Mouse (Mus musculus): Measurements from ENCODE around the gene Bmpr1b.

GRCm38 (mm10) chr3:141809581-141809980 is 359.6 kb downstream of the Bmpr1b start:
- TF ChIP-seq CTCF (IDR thresholded peaks at IDR 0.05; ENCODE audit: borderline replicate concordance, insufficient read depth, low read depth, low read length), result no peak
- no peak for TF ChIP-seq POLR2A (IDR thresholded peaks at IDR 0.05; ENCODE audit: borderline replicate concordance, insufficient read depth, low read length)

Measured in cerebellum, adult 2 months (tissue).